Mouse (Mus musculus): Measurements from ENCODE around the gene Pan3. TPM values are rescaled to one million over a fixed set of nuclear protein-coding genes. Genes with fewer than 3 reads are reported as not detected.

The Pan3 gene
- polyA plus RNA-seq, 1 experiment from 2014 or later = 53.7 TPM

DNA sequence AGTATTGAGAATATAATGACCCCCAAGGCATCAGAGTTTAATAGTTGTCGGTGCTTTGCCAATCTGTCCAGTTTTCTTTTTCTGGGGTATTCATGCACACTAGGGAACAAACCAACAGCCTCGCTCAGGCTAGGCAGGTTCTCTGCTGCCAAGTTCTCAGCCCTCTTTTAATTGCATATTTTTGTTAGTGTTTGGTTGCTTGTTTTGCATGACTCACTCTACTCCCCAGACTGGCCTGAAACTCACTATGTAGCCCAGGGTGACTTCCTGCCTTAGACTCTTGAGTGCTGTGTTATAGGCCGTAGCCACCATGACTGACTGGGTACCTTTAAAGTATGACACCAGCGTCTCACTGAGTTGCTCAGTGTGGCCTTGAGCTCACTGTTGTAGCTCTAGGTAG, 19.0 kb downstream of the Pan3 start:
- no peaks in the 10 kb centered on the region for H3K9me3 ChIP-seq (ENCODE audit: control insufficient read depth, low read length)
- 85% methylated on average over 4 of the region's 4 CpGs for WGBS
- H3K36me3 ChIP-seq (ENCODE audit: control insufficient read depth, insufficient read depth, low read length) = no peaks in the 10 kb centered on the region
- no peak overlapping the region for H3K4me3 ChIP-seq (ENCODE audit: low read depth, low read length)
- no peaks in the 10 kb centered on the region for H3K4me1 ChIP-seq (ENCODE audit: control insufficient read depth, insufficient read depth, low read length)
- no peak overlapping the region for H3K27ac ChIP-seq (replicated peaks; ENCODE audit: low read depth, low read length)
- ATAC-seq (ENCODE audit: insufficient number of reproducible peaks, low FRiP score, low TSS enrichment, low read depth) = no peak
- H3K27me3 ChIP-seq (ENCODE audit: control insufficient read depth, insufficient read depth, low read length) = no peaks in the 10 kb centered on the region
- no peak overlapping the region for H3K4me2 ChIP-seq (ENCODE audit: low read depth, severe bottlenecking)
- no peak for DNase-seq (ENCODE audit: low spot score)
- no peak overlapping the region for H3K9ac ChIP-seq (ENCODE audit: low read length)

DNA sequence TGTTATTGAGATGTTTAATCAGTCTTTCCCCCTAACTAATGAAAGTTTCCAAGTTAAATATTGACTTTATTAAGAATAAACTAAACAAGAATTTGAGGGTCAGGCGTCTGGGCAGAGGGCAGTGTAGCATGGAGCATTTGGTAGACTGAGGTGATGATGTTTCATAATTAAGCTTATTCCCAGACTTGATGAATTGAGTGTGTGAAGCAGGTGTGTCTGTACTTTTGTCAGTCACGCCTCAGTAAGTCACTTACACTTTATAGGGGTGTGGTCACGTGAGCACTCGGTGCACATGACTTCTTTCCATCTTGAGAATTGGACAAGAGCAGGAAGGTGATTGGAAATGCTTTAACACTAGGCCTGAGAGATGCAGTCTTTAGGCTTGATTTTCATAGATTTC, 26.5 kb downstream of the Pan3 start:
- Histone ChIP-seq H3K4me1 (ENCODE audit: control insufficient read depth, insufficient read depth, low read length) (no peaks in the 10 kb centered on the region), H3K4me2 (ENCODE audit: low read depth, severe bottlenecking) (no peak overlapping the region), H3K36me3 (ENCODE audit: control insufficient read depth, insufficient read depth, low read length) (no peaks in the 10 kb centered on the region; the same call in 1 of the 2 replicates), H3K27ac (replicated peaks; ENCODE audit: low read depth, low read length) (no peak overlapping the region), H3K9me3 (ENCODE audit: control insufficient read depth, low read length) (no peaks in the 10 kb centered on the region), H3K4me3 (ENCODE audit: low read depth, low read length) (no peak overlapping the region), H3K27me3 (ENCODE audit: control insufficient read depth, insufficient read depth, low read length) (no peaks in the 10 kb centered on the region), H3K9ac (ENCODE audit: low read length) (no peak overlapping the region)
- ATAC-seq (ENCODE audit: insufficient number of reproducible peaks, low FRiP score, low TSS enrichment, low read depth) (no peak), DNase-seq (ENCODE audit: low spot score) (no peak)
- 88% methylated on average over 4 of the region's 4 CpGs for WGBS

DNA sequence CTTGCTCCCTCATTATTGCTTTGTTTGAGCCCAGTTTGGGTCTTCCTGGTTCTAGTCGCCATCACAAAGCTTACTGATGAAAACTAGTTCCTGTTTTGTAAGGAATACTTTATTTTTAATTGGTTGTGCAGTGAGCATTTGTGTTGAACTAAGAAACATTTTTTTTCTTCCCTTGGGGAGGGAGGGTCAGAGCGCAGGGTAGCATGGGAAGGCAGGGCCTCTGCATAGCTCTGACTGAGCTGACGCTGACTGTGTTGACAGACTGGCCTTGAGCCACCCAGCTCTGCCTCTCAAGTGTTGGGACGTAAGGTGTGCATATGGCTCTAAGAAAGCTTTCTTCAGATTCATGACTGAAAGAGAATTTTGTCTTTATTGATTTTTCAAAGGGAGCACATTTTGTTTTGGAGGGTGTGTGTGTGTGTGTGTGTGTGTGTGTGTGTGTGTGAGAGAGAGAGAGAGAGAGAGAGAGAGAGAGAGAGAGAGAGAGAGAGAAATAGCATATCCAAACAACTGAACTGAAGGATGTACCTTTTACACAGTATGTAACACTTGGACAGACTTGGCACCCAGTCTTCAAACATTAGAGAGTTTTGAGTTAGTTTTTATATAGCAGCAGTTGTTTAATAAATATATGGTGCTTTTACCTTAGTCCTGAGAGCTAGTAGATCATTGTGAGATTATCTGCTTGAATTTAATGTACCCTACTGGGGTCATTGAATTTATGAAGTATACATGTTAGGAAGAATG, 30.0 kb downstream of the Pan3 start:
- ATAC-seq (ENCODE audit: insufficient number of reproducible peaks, low FRiP score, low TSS enrichment, low read depth) (no peak), DNase-seq (ENCODE audit: low spot score) (no peak)
- Histone ChIP-seq H3K27me3 (ENCODE audit: control insufficient read depth, insufficient read depth, low read length) (no peaks in the 10 kb centered on the region), H3K27ac (replicated peaks; ENCODE audit: low read depth, low read length) (no peak overlapping the region), H3K4me3 (ENCODE audit: low read depth, low read length) (no peak overlapping the region), H3K36me3 (ENCODE audit: control insufficient read depth, insufficient read depth, low read length) (no peaks in the 10 kb centered on the region; the same call in 1 of the 2 replicates), H3K4me1 (ENCODE audit: control insufficient read depth, insufficient read depth, low read length) (no peaks in the 10 kb centered on the region), H3K4me2 (ENCODE audit: low read depth, severe bottlenecking) (no peak overlapping the region), H3K9me3 (ENCODE audit: control insufficient read depth, low read length) (no peaks in the 10 kb centered on the region), H3K9ac (ENCODE audit: low read length) (no peak overlapping the region)
- 78% methylated on average over 4 of the region's 4 CpGs for WGBS

DNA sequence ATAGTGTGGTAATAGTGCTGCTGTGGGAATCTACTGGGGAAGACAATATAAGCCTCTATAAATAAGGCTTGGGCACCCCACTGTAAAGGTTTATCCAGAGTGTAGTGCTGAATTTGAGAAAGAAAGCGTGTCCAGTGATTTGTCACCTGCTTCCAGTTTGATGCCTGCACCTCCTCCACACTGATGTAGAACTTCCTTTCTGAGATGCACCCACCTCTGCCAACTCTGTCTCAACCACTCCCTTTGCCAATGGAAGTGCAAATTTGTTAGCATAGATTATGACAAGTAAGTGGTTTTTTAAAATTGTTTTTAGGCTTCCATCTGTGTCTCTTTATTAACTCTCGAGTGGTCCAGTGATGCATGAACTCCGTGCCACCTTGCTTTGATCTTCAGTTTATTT, 33.3 kb downstream of the Pan3 start:
- H3K9me3 ChIP-seq (ENCODE audit: control insufficient read depth, low read length) = no peaks in the 10 kb centered on the region
- H3K27ac ChIP-seq (replicated peaks; ENCODE audit: low read depth, low read length) = no peak overlapping the region
- DNase-seq (ENCODE audit: low spot score) = no peak
- H3K4me3 ChIP-seq (ENCODE audit: low read depth, low read length) = no peak overlapping the region
- H3K4me1 ChIP-seq (ENCODE audit: control insufficient read depth, insufficient read depth, low read length) = no peaks in the 10 kb centered on the region
- no peak overlapping the region for H3K9ac ChIP-seq (ENCODE audit: low read length)
- H3K27me3 ChIP-seq (ENCODE audit: control insufficient read depth, insufficient read depth, low read length) = no peaks in the 10 kb centered on the region
- no peak overlapping the region for H3K4me2 ChIP-seq (ENCODE audit: low read depth, severe bottlenecking)
- ATAC-seq (ENCODE audit: insufficient number of reproducible peaks, low FRiP score, low TSS enrichment, low read depth) = no peak
- 86% methylated on average over 3 of the region's 3 CpGs for WGBS
- peaks cover 3% of the 10 kb centered on the region; the same call in 1 of the 2 replicates for H3K36me3 ChIP-seq (ENCODE audit: control insufficient read depth, insufficient read depth, low read length)

DNA sequence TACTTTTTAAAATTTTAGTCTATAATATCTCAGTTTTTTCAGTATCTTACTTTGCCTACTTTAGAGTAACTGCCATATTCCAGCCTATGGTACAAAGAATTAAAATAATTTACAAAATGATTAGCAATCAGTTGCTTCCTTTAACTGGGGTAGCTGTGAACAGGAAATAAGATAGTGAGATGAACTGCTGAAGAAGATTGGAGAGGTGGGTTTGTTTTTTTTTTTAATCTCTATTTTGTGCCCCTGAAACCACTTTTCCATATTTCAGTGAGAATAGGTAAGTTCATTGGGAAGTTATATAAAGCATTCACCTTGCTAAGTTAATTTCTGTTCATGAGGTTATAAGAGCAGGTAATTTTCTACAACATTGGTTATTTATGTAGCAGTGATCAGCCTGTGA, 36.4 kb downstream of the Pan3 start:
- no peaks in the 10 kb centered on the region for H3K27me3 ChIP-seq (ENCODE audit: control insufficient read depth, insufficient read depth, low read length)
- H3K9ac ChIP-seq (ENCODE audit: low read length) = no peak overlapping the region
- no peak overlapping the region for H3K4me3 ChIP-seq (ENCODE audit: low read depth, low read length)
- no peaks in the 10 kb centered on the region for H3K9me3 ChIP-seq (ENCODE audit: control insufficient read depth, low read length)
- ATAC-seq (ENCODE audit: insufficient number of reproducible peaks, low FRiP score, low TSS enrichment, low read depth) (no peak), DNase-seq (ENCODE audit: low spot score) (no peak)
- H3K4me1 ChIP-seq (ENCODE audit: control insufficient read depth, insufficient read depth, low read length) = no peaks in the 10 kb centered on the region
- H3K36me3 ChIP-seq (ENCODE audit: control insufficient read depth, insufficient read depth, low read length) = peaks cover 5% of the 10 kb centered on the region; the same call in 1 of the 2 replicates
- H3K4me2 ChIP-seq (ENCODE audit: low read depth, severe bottlenecking) = no peak overlapping the region
- H3K27ac ChIP-seq (replicated peaks; ENCODE audit: low read depth, low read length) = no peak overlapping the region

DNA sequence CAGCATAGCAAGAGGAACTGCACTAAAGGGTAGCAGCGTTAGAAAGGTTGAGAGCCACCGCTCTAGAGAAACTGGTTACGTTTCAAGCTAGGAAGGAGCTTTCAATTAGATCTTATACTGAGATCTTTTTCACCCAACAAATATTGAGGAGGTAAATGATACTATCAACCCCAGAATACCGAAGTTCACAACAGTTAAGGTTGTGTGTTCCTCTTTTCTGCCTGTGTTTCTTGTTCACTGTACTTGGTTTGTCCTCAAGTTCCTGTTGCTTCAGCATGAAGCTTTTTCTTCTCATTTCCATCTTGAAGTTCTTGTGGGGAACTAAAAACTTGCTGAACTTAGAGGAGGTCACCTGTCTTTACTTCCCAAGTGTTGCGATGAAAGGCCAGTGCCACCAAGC, 41.2 kb downstream of the Pan3 start:
- 95% methylated on average over 5 of the region's 5 CpGs for WGBS
- H3K36me3 ChIP-seq (ENCODE audit: control insufficient read depth, insufficient read depth, low read length) = peaks cover 5% of the 10 kb centered on the region; the same call in 1 of the 2 replicates
- H3K27me3 ChIP-seq (ENCODE audit: control insufficient read depth, insufficient read depth, low read length) = no peaks in the 10 kb centered on the region
- no peak overlapping the region for H3K4me2 ChIP-seq (ENCODE audit: low read depth, severe bottlenecking)
- H3K9ac ChIP-seq (ENCODE audit: low read length) = no peak overlapping the region
- H3K27ac ChIP-seq (replicated peaks; ENCODE audit: low read depth, low read length) = no peak overlapping the region
- no peak overlapping the region for H3K4me3 ChIP-seq (ENCODE audit: low read depth, low read length)
- no peak for DNase-seq (ENCODE audit: low spot score)
- no peaks in the 10 kb centered on the region for H3K4me1 ChIP-seq (ENCODE audit: control insufficient read depth, insufficient read depth, low read length)
- ATAC-seq (ENCODE audit: insufficient number of reproducible peaks, low FRiP score, low TSS enrichment, low read depth) = no peak
- H3K9me3 ChIP-seq (ENCODE audit: control insufficient read depth, low read length) = no peaks in the 10 kb centered on the region

DNA sequence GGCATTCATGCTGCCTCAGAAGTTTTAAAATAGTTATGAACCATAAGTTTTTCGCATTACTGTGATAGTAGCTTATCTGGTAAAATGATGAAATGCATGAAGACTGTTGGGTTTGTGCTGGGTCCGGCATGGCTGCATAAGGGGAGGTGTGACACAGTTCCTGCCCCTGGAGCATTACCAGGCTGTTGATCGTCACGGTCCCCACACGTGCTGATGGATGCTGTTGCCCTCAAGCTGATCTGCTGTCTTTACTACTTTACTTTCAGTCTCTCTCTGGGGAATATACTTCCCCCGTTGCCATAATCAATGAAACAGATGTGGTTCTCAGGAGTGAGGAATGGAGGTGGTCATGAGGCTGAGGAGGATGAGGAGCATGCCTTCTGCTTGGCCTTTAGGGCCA, 43.1 kb downstream of the Pan3 start:
- Histone ChIP-seq H3K9ac (ENCODE audit: low read length) (no peak overlapping the region), H3K4me2 (ENCODE audit: low read depth, severe bottlenecking) (no peak overlapping the region), H3K4me1 (ENCODE audit: control insufficient read depth, insufficient read depth, low read length) (no peaks in the 10 kb centered on the region), H3K27ac (replicated peaks; ENCODE audit: low read depth, low read length) (no peak overlapping the region), H3K27me3 (ENCODE audit: control insufficient read depth, insufficient read depth, low read length) (no peaks in the 10 kb centered on the region), H3K9me3 (ENCODE audit: control insufficient read depth, low read length) (no peaks in the 10 kb centered on the region), H3K36me3 (ENCODE audit: control insufficient read depth, insufficient read depth, low read length) (peaks cover 2% of the 10 kb centered on the region; the same call in 1 of the 2 replicates), H3K4me3 (ENCODE audit: low read depth, low read length) (no peak overlapping the region)
- ATAC-seq (ENCODE audit: insufficient number of reproducible peaks, low FRiP score, low TSS enrichment, low read depth) (no peak), DNase-seq (ENCODE audit: low spot score) (no peak)
- 77% methylated on average over 6 of the region's 6 CpGs for WGBS

DNA sequence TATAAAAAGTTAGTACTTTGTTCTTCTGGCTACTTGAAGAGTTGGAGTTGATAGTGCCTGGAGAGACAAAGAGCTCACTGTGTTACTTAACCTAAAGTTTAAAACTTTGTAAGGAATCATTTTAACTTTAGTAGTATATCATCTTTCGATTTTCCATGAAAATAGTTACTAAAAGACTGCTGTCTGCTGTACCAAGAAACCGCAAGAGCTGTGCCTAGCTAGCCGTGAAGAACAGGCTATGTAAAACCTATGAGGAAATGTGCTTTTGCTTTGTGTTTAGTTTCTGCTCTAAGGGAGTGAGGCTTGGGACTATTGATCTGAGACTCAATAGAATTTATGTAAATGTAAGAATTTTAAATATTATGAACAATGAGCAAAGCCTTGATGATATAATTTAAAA, 43.9 kb downstream of the Pan3 start:
- Histone ChIP-seq H3K27ac (replicated peaks; ENCODE audit: low read depth, low read length) (no peak overlapping the region), H3K27me3 (ENCODE audit: control insufficient read depth, insufficient read depth, low read length) (no peaks in the 10 kb centered on the region), H3K36me3 (ENCODE audit: control insufficient read depth, insufficient read depth, low read length) (peaks cover 2% of the 10 kb centered on the region; the same call in 1 of the 2 replicates), H3K4me2 (ENCODE audit: low read depth, severe bottlenecking) (no peak overlapping the region), H3K9ac (ENCODE audit: low read length) (no peak overlapping the region), H3K4me3 (ENCODE audit: low read depth, low read length) (no peak overlapping the region), H3K4me1 (ENCODE audit: control insufficient read depth, insufficient read depth, low read length) (no peaks in the 10 kb centered on the region), H3K9me3 (ENCODE audit: control insufficient read depth, low read length) (no peaks in the 10 kb centered on the region)
- DNase-seq (ENCODE audit: low spot score) (no peak), ATAC-seq (ENCODE audit: insufficient number of reproducible peaks, low FRiP score, low TSS enrichment, low read depth) (no peak)
- WGBS = 88% methylated on average over 3 of the region's 3 CpGs

DNA sequence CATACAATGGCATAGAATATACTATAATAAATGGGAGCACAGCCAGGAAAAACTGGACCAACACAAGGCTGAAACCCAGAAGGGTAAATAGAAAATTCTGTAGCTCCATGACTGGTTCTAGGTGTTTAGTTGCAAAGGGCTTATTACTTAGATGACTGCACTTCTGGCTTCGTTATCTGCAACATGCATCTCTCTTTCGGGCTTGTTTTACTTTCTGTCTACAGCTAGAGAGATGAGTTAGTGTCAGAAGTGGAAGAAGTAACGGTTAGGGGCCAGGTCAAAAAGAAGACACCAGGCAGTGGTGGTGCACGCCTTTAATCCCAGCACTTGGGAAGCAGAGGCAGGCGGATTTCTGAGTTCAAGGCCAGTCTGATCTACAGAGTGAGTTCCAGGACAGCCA, 46.1 kb downstream of the Pan3 start:
- no peaks in the 10 kb centered on the region for H3K4me1 ChIP-seq (ENCODE audit: control insufficient read depth, insufficient read depth, low read length)
- 90% methylated on average over 5 of the region's 5 CpGs for WGBS
- no peak overlapping the region for H3K4me2 ChIP-seq (ENCODE audit: low read depth, severe bottlenecking)
- H3K27me3 ChIP-seq (ENCODE audit: control insufficient read depth, insufficient read depth, low read length) = no peaks in the 10 kb centered on the region
- no peaks in the 10 kb centered on the region for H3K36me3 ChIP-seq (ENCODE audit: control insufficient read depth, insufficient read depth, low read length)
- H3K9ac ChIP-seq (ENCODE audit: low read length) = no peak overlapping the region
- H3K27ac ChIP-seq (replicated peaks; ENCODE audit: low read depth, low read length) = no peak overlapping the region
- DNase-seq (ENCODE audit: low spot score) (no peak), ATAC-seq (ENCODE audit: insufficient number of reproducible peaks, low FRiP score, low TSS enrichment, low read depth) (no peak)
- no peak overlapping the region for H3K4me3 ChIP-seq (ENCODE audit: low read depth, low read length)
- no peaks in the 10 kb centered on the region for H3K9me3 ChIP-seq (ENCODE audit: control insufficient read depth, low read length)

All from limb, embryonic 11.5 days (tissue).